Mouse (Mus musculus) A20 (cell line): ENCODE data around the gene Enpp7.
A peak's percentile ranks its signal among the peaks of the same experiment; 100 is the strongest.

Experiments
- DNase-seq: peaks from one replicate; pipeline ENCODE4 v3.0.0-alpha.2; 2011; ENCODE audit warnings: low read depth, low spot score

Enpp7 gene

DNA sequence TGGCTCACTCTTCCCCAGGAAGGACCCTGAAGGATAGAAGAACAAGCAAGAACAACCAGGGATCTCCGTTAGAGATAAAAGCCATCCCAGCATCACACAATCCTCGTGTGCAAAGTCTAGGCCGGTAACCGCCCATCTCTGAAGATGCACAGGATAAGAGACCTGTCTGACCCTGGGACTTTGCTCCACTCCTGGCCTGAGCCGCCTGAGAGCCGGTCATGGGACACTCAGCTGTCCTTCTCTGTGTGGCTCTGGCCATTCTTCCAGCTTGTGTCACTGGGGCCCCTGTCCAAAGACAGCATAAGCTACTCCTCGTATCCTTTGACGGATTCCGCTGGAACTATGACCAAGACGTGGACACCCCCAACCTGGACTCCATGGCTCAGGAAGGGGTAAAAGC is at the start of gene Enpp7:
TSS of gene Enpp7 (plus strand) at position 190 of the 400 bp plus-strand sequence.
- DNase-seq, result no peak

DNA sequence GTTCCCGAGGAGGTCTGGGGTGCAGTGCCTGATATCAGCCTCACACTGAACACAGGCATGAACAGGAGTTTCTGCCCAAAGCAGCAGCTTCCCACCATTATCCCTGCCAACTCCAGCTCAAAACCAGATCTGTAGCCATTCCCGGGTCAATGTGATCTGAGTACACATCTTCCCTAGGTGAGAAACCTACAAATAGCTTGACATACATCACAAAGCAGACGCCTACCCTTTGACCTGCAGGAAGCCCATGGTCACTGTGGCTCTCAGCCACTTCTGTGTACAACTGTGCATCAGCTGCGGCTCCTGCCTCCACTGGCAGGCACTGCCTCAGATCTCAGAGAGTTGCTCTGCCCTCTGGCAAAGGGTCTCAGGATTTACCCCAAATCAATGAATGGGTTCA is 48.3 kb upstream of the Enpp7 start:
- DNase-seq, result no peak

DNA sequence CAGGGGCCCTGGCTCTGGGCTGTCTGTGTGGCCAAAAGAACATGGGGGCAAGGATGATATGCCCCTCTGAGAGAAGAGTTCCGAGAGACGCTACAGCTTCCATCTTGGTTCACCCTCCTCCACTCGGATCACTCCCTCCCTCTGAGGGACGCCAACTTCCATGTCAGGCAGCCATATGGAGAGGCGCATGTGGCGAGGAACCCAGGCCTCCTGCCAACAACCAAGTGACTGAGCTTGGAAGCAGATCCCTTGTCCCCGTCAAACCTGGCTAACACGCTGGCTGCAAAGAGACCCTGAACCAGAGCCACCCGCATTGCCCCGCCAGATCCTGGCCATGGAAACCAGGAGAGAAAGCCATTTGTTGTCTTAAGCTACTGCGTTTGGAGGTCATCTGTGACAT is 47.4 kb upstream of the Enpp7 start:
- no peak for DNase-seq

DNA sequence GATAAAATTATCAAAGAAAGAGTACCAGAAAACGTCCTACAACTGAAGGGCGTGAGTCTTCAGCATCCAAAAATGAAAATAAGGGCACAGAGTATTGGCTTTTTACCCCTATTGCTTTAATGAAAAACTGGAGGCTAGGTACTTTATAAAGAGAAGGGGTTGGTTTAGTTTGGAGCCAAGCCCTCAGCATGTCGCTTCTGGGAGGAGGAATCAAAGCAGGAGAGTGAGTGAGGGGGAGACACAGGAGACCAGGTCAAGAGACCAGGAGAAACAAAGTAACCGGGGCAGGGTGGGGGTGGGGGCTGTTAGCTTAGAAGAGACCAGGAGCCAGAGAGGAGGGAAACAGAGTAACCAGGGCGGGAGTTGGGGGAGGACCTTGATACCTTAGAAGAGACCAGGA is 46.7 kb upstream of the Enpp7 start:
- no peak for DNase-seq

DNA sequence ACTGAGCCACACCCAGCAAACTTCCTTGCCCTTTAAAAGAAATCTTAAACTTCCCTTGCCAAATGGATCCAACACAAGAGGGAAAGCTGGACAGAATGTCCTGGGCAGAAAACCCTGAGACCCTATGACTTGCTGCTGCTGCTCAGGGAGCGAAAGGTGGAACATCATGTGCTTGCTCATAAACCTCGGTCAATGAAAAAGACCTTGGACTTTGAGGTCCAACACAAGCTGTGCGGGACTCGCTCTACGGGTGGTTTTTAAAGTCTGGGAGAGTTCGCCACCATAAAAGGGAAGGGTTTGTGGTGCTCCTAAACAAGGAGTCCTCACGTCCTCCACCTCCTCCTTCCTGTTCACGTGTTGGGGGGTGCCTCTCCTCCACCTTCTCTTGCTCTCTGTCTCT is 42.1 kb upstream of the Enpp7 start:
- DNase-seq, result no peak

DNA sequence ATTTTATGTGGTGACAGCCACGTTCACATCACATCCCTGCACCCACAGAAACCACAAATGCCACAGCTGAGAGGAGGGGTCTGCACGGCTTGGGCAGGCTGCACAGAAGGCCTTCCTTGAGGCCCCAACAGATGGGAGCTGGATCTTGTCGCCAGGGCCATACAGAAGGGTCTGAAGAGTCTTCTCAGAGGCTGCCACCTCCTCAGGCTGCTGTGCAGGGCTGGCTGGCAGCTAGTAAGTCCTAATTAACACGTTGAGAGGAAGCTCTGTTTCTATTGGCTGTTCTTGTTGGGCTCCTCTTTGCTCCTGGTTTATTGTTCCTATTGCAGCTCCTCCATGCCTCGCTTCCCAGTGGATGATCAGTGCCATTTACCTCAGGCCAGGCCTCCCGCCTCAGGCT is 33.0 kb upstream of the Enpp7 start:
- no peak for DNase-seq

DNA sequence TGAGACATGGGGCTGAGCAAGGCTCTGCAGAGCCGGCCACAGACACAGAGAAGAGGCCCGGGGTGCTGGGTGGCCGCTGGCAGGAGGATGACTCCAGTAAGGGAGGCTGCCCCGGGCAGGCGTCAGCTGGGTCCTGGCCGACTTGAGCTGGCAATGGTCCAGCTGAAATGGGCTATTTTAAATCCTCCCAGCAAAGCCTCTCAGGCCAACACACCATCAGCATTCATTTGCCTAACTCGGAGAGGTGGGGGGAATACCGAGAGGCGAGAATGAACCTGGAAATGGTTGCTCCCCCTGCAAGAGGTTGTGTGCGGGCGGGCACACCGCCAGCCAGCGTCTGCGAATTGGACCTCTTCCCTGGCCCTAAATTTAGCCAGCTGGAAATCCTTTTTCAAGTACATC is 30.9 kb upstream of the Enpp7 start:
- DNase-seq, result no peak

DNA sequence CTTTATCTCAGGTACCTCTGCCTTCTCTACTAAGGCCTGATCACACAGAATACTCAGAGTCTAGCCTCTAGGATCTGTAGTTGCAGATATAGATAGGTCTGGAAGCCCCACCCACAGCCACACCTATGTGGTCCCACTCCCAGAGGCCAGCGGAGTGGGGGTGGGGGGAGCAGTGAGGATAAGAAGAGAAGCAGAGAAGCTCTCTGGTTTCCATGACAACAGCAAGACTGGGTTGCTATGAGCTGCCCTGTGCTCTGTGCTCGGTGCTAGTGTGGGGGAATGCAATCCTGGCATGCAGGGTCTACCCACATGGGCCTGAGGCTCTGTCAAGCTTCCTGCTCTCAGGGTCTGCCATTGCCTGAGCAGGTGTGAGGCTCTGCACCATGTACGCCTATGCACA is 27.3 kb upstream of the Enpp7 start:
- DNase-seq, result no peak

DNA sequence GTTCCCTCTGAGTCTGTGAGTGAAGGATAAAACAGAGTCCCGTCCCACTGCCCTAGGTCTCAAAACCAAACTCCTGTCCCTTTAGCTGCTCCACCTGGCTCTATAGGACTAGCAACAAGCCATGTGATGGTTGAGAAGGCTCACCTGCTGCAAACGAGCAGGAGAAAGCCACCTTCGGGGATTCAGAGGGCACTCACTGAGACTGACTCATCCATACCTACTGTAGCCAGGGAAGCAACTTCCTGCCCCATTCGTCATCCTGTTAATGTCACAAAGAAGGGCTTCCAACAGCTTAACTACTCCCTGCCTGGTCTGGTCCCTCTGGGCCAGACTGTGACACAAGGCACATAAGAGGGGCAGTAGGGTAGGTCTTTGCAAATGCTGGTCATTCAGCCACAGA is 25.5 kb upstream of the Enpp7 start:
- no peak for DNase-seq

DNA sequence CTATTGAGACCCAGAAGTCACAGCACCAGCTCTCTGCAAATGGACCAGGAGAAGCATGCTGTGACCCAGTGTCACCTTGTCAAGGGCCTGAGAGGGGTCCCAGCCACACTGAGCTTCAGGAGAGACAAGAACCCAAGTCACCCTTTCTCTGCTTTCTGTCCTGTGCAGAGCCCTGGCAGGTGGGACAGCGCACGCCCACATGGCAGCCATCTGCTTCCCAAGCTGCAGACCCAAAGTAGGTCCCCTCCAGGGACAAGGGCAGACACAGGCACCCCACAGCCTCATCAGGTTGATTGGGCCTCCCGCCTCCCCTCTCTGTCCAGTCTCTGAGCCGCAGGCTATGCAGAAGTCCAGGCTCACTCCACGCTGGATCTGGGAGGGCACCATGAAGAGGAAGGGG is 24.1 kb upstream of the Enpp7 start:
- DNase-seq, result no peak

DNA sequence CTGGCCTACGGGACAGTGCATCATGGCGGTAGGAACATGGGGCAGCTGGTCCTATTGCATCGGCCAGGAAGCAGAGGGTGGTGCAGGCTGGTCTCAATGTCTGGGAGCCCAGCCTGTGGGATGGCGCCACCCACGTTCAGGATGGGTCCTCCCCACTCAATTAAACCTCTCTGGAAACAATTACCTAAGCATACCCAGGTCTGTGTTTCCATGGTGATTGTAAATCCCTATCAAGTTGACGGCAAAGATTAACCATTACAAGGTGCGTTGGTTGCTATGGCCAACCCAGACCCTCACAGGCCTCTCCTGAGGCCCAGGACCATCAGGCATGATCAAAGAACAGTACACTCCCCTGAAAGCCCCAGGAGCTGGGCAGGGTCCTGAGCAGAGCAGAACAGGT is 22.9 kb upstream of the Enpp7 start:
- DNase-seq, result no peak

DNA sequence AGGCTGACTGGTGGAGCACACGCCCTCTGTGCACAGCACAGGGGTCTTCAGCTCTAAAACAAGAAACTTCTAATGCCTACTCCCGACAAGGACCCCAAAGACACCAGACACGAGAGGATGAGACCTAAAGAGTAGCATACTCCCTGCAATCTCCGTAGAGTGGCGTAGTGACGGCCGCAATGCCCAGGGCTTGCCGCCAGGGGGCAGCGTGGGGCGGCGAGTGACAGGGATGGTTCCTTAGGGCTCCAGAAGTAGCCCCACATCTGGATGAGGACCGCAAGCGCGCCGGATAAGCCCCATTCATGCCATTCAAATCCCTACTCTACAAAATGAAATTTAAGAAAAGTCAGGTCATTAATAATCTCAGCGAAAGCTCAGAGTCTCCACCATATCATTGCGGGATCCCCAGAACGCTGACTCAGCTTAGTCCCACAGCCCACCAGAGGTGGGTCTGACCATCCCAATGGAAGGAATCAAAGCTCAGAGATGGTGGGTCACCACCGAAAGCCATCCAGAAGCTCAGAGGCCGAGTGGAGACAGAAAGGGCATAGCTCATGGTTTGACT is 16.4 kb upstream of the Enpp7 start:
- DNase-seq, result peak; percentile 57

DNA sequence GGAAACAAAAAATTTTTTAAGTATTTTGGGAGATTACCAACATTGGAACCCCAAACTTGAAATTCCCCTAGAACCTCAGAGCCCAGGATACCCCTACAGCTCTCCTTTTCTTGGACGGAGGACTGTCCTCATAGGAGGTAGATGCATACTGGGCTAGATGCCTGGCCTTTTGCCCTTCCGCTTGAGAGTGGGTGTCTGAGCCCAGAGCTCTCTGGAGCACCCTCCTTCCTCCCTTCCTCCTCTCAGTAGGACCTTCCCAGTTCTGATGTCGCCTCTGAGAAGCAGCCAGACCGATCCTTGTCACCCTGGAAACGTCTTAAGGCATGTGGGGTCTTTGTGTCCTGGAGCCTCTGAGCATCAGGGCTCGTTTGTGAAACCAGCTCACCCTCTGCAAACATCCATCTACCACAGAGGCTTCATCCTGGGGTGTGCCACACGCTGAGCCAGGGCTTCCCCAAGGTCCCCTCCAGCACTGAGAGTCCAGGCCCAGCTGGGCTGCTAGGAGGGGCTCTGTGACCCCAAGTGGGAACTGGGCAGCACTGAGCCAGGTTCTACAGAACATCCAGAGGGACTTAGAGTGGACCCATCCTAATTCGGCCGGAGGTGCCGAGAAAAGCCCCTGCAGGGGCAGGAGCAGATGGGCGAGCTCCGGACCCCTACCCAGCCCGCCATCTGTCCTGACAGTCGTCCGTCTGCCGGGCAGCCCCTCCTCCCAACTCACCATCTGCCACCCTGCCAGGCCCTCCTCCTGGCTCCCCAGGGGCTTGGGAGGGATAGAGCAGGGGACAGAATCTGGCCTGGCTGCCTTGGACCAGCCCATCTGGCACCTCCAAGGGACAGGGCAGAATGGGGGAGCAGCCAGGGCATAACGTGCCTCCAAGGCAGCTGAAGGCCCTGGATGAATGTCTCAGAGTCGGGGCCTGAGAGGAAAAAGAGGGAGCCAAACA is 15.3 kb upstream of the Enpp7 start:
- no peak for DNase-seq

DNA sequence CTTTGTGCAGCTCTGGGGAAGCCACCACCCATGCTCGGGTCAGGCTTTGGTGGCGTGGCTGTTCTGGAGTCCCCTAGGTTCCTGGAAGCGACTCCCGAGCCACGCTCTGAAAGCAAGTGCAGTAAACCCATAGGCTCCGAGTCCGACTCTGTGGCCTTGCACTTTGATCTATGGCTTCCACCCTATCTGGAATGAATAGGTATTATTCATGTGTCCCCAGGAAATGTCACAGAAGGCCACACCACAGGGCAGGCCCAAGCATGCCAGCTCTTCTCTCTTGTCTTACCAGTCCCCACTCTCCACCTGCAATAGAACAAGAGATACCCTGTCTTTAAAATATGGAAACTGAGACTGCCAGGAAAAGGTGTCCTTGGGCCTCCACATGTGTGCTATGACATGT is 13.6 kb upstream of the Enpp7 start:
- DNase-seq, result no peak

DNA sequence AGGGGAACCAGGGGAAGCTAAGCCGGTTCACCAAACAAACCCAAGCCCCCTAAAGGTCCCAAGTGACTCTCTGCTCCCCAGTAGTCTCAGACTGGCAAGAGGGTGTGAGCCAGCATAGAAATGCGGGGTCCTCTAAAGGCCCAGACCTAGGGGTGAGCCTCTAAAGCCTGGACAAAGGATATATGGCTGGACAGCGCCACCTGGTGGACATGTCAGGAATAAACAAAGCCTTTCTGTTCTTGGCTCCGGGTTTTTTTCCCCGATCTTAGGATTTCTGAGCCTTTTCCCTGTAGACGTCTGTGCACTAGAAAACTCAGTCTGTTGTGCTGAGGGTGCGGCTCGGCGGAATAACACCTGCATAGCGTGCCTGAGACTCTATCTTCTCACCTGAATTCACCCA is 12.6 kb upstream of the Enpp7 start:
- DNase-seq, result peak; percentile 70

DNA sequence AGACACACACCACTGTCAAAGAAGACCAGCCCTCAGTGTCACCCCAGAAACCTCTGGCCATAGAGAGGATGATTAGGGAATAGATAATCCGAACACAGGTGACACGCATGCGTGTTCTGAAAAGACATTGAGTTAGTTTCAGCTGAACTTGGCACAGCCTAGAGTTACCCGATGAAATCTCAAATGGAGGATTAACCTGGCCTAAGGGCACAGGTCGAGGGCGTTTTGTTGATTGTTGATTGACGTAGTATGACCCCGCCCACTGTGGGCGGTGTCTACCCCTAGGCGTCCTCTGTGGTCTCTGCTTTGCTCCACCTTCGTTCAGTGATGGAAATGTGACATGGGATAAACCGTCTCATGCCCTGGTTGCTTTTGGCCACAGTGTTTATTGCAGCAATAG is 12.1 kb upstream of the Enpp7 start:
- DNase-seq, result peak; percentile 62

DNA sequence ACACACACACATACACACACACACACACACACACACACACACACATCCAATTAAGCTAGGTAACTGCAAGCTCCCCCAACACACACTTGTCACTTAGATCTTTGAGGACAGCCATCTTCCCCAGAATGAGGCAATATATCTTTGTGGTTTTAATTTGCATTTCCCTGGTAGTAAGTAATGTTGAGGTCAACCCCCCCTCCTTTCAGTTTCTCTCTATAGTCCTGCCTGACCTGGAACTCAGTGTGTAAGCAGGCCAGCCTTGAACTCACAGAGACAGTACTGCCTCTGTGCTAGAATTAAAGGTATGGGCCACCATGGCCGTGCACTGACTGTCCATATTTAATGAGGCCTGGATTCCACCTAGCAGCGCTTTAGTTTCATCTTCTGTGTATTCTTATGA is 7.6 kb upstream of the Enpp7 start:
- DNase-seq, result peak; percentile 68

DNA sequence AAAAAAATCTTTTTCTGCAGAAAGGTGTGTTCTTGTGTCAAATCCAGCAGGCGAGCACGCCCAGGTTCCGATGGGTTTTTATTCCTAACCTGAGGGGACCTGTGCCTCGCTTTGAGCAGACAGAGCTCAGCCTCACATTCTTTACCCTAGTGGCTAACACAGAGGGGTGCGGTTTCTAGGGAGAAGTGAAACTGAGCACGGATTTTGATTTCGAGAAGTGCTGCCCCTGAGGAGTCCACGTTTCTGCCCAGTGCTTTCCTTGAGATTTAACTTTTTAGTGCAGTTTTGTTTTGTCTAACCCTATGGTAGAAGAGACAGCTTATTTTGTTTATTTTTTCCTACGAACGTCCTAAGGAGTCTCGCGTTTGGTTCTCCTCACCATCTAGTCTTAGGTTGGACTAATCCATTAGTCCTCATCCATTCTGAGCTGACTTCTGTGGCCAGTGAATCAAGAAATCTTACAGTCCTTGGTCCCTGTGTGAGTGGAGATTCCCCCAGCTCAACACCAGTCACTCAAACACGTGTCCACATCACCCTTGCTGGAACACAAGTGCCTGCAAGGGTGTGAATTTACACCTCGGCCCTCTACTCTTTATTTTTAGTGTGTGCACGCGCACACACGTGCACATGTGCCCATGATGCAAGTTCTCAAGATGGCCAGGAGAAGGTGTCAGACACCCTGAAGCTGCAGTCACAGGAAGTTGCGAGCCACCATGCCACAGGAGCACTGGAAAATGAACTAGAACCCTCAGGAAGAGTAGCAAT is 6.8 kb upstream of the Enpp7 start:
- DNase-seq, result peak; percentile 87

DNA sequence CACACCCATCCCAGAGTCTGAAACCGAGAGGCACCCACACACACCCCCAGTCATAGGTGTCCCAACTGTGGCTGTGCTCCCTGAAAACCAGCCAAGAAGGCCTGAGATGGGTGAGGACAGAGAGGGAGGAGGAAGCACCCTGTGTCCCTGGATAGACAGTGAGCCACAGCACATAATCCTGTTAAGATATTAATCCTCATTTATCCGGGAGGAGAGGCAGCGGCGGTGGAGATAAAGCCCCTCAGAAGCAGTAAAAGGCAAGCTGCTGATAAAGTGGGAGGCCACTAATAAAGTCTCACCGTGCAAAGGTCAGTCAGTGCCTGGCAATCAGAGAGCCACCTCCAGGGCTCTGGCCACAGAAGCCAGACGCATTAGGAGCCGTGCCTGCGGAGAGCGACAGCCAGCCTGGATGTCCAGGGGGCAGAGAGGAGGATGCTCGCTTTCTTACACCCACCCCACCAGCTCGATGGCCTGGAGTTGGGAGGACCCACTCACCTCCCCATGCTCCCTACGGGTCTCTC is 5.3 kb upstream of the Enpp7 start:
- no peak for DNase-seq

DNA sequence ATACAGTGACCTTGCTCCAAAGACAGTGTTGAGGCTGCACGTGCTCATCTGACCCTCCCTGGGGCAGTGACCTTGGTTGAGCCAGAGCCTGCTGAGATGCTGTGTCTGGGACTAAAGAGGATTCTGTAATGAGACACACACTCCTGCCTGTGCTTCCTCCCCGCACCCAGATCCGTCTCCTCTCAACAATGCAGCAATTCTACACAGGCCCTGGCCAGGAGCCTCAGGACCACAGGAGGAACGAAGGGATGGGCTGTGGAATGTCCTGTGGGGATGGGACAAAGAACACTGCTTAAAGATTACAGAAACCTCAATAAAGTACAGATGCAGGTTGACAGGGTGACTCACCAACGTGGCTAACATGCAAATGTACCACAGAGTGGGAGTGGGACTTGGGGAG is 2.4 kb upstream of the Enpp7 start:
- no peak for DNase-seq

DNA sequence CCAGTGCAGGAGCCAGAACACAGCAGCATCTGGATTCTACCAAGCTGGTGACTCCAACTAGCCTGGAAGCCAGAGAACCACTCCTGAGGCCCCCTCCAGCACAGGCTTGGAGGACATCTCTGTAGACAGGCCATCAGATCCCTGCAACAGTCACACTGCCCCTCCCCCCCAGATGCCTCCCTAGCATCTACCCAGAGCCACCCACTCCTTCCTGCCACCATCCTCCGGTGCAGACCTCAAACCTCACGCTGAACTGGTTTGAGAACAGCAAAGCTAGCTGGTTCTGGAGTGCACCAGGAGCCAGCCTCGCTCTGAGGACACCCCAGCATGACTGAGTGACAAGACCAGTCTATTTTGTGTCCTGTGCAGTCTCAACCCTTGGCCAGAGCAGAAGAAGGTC is 4.8 kb downstream of the Enpp7 start:
- no peak for DNase-seq

DNA sequence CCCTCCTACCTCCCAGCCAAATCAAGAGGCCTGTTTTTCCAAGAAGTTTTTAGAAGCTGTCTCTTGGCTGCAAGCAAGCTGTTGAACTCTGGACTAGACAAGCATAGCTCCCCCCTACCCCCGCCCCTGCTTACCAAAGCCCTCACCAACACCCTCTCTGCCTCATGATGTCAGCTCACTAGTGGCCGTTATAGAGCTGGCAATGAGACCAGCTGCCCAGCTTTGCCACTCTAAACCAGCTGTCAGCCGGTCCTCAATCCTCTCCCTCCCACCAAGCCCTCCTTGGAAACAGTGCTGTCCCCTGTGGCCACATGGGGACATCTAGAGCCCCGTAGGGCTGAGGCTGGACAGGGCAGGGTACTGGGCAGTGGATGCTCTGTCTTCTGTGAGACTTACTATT is 7.5 kb downstream of the Enpp7 start:
- DNase-seq, result no peak
